Mouse (Mus musculus) MEL (cell line): ENCODE data around the gene Trio. TPM values are rescaled to one million over a fixed set of nuclear protein-coding genes. Genes with fewer than 3 reads are reported as not detected.

Source experiments
- DNase-seq: peaks from one replicate; pipeline ENCODE4 v3.0.0; 2011; ENCODE audit warnings: low read depth, low spot score
- H3K27ac ChIP-seq: 2 replicates; pipeline ENCODE4 v1.5.1; 2012; ENCODE audit warnings: low read depth, mild to moderate bottlenecking, control low read depth, low read length, moderate library complexity; ENCODE audit not compliant: control insufficient read depth
- H3K27me3 ChIP-seq, 2 experiments: fragments of 150-350 bp in 1 of 2; sonication (generic) in 1 of 2; 2 replicates each; pipeline ENCODE4 v1.6.1; 2012; ENCODE audit warnings: low read length in 2 of 2, mild to moderate bottlenecking in 2 of 2, improper control_type of control experiment in 1 of 2, moderate library complexity in 1 of 2; ENCODE audit not compliant: insufficient read depth in 2 of 2, control insufficient read depth in 1 of 2
- H3K36me3 ChIP-seq, 2 experiments: 2 replicates each; pipeline ENCODE4 v1.6.1; 2012 to 2014; ENCODE audit warnings: low read length in 2 of 2, improper control_type of control experiment in 1 of 2, inconsistent platforms in 1 of 2, mild to moderate bottlenecking in 1 of 2; ENCODE audit not compliant: insufficient read depth in 2 of 2, control insufficient read depth in 1 of 2
- H3K4me1 ChIP-seq, 2 experiments: fragments of 150-350 bp in 1 of 2; sonication (generic) in 1 of 2; 2 replicates each; pipeline ENCODE4 v1.6.1; 2012; ENCODE audit warnings: low read length in 2 of 2, improper control_type of control experiment in 1 of 2, mild to moderate bottlenecking in 1 of 2; ENCODE audit not compliant: insufficient read depth in 2 of 2, control insufficient read depth in 1 of 2
- H3K4me3 ChIP-seq, 2 experiments: fragments of 150-350 bp in 1 of 2; sonication (generic) in 1 of 2; 2 replicates each; pipeline ENCODE4 v1.5.1; 2012; ENCODE audit warnings: low read depth in 2 of 2, low read length in 2 of 2, mild to moderate bottlenecking in 2 of 2, moderate library complexity in 2 of 2, control low read depth in 1 of 2, improper control_type of control experiment in 1 of 2; ENCODE audit not compliant: control insufficient read depth in 1 of 2, insufficient read depth in 1 of 2
- H3K79me2 ChIP-seq: 2 replicates; pipeline ENCODE4 v1.6.1; 2012; ENCODE audit warnings: mild to moderate bottlenecking, low read length, moderate library complexity; ENCODE audit not compliant: control insufficient read depth, poor library complexity, insufficient read depth
- H3K9ac ChIP-seq: 2 replicates; pipeline ENCODE4 v1.6.1; 2012; ENCODE audit warnings: low read depth, mild to moderate bottlenecking, control low read depth, low read length, moderate library complexity; ENCODE audit not compliant: control insufficient read depth, poor library complexity, severe bottlenecking
- H3K9me3 ChIP-seq: fragments of 150-350 bp; sonication (generic); replicated peaks from 2 replicates; pipeline ENCODE4 v1.6.1; 2012; ENCODE audit warnings: mild to moderate bottlenecking, low read length, improper control_type of control experiment, moderate library complexity; ENCODE audit not compliant: insufficient read depth
- BHLHE40 ChIP-seq: IDR thresholded peaks from 2 replicates; pipeline ENCODE4 v1.6.1; 2012; ENCODE audit warnings: low read depth, mild to moderate bottlenecking, inconsistent platforms, low read length, improper control_type of control experiment, borderline replicate concordance
- CTCF ChIP-seq, 3 experiments: IDR thresholded peaks in 2 of 3; conservative IDR thresholded peaks in 1 of 3; 2 replicates each; pipeline ENCODE4 v1.5.1; 2011 to 2012; ENCODE audit warnings: low read length in 3 of 3, low read depth in 2 of 3, mild to moderate bottlenecking in 2 of 3, improper control_type of control experiment in 1 of 3, inconsistent platforms in 1 of 3, mixed read lengths in 1 of 3, moderate library complexity in 1 of 3; ENCODE audit not compliant: control insufficient read depth in 1 of 3, insufficient read depth in 1 of 3, poor library complexity in 1 of 3, severe bottlenecking in 1 of 3
- EP300 ChIP-seq, 2 experiments: IDR thresholded peaks; 2 replicates each; pipeline ENCODE4 v1.6.1; 2011; ENCODE audit warnings: improper control_type of control experiment in 2 of 2, low read length in 2 of 2, low read depth in 1 of 2, mild to moderate bottlenecking in 1 of 2
- ETS1 ChIP-seq: IDR thresholded peaks from 2 replicates; pipeline ENCODE4 v1.6.1; 2012; ENCODE audit warnings: low read depth, mild to moderate bottlenecking, inconsistent platforms, low read length, improper control_type of control experiment, moderate library complexity
- GABPA ChIP-seq: IDR thresholded peaks from 2 replicates; pipeline ENCODE4 v1.6.1; 2012; ENCODE audit warnings: low read depth, mild to moderate bottlenecking, inconsistent platforms, low read length, improper control_type of control experiment, moderate library complexity
- GATA1 ChIP-seq: IDR thresholded peaks from 2 replicates; pipeline ENCODE4 v1.6.1; 2011; ENCODE audit warnings: low read depth, low read length, improper control_type of control experiment
- HCFC1 ChIP-seq: IDR thresholded peaks from 2 replicates; pipeline ENCODE4 v1.6.1; 2012; ENCODE audit warnings: low read depth, mild to moderate bottlenecking, inconsistent platforms, low read length, improper control_type of control experiment, moderate library complexity
- JUND ChIP-seq: IDR thresholded peaks from 2 replicates; pipeline ENCODE4 v1.6.1; 2011; ENCODE audit warnings: low read depth, mild to moderate bottlenecking, improper control_type of control experiment, low read length
- MAFK ChIP-seq: IDR thresholded peaks from 2 replicates; pipeline ENCODE4 v1.6.1; 2011; ENCODE audit warnings: low read depth, mild to moderate bottlenecking, low read length, improper control_type of control experiment, borderline replicate concordance
- MAX ChIP-seq: IDR thresholded peaks from 2 replicates; pipeline ENCODE4 v1.6.1; 2011; ENCODE audit warnings: low read length, improper control_type of control experiment
- MEF2A ChIP-seq: IDR thresholded peaks from 2 replicates; pipeline ENCODE4 v1.6.1; 2014; ENCODE audit warnings: low read depth, mild to moderate bottlenecking, inconsistent platforms, low read length, improper control_type of control experiment; ENCODE audit not compliant: poor library complexity, insufficient replicate concordance, severe bottlenecking; ENCODE audit errors: extremely low read depth
- NELFE ChIP-seq: IDR thresholded peaks from 2 replicates; pipeline ENCODE4 v1.6.1; 2011; ENCODE audit warnings: low read depth, low read length, improper control_type of control experiment
- POLR2A ChIP-seq, 2 experiments: IDR thresholded peaks; 2 replicates each; pipeline ENCODE4 v1.6.1; 2011 to 2012; ENCODE audit warnings: low read length in 2 of 2, mild to moderate bottlenecking in 2 of 2, control low read depth in 1 of 2, improper control_type of control experiment in 1 of 2, low read depth in 1 of 2, moderate library complexity in 1 of 2; ENCODE audit not compliant: control insufficient read depth in 1 of 2, insufficient read depth in 1 of 2, poor library complexity in 1 of 2
- POLR2AphosphoS5 ChIP-seq: IDR thresholded peaks from 2 replicates; pipeline ENCODE4 v1.6.1; 2012; ENCODE audit warnings: low read depth, borderline replicate concordance, mild to moderate bottlenecking, inconsistent platforms, low read length, moderate library complexity, mixed read lengths
- RAD21 ChIP-seq: IDR thresholded peaks from 2 replicates; pipeline ENCODE4 v1.6.1; 2011; ENCODE audit warnings: mild to moderate bottlenecking, low read depth, low read length, improper control_type of control experiment
- RCOR1 ChIP-seq: IDR thresholded peaks from 2 replicates; pipeline ENCODE4 v1.6.1; 2012; ENCODE audit warnings: low read depth, mild to moderate bottlenecking, inconsistent platforms, low read length, improper control_type of control experiment
- SMC3 ChIP-seq: IDR thresholded peaks from 2 replicates; pipeline ENCODE4 v1.6.1; 2011; ENCODE audit warnings: low read depth, low read length, improper control_type of control experiment
- TBP ChIP-seq: IDR thresholded peaks from 2 replicates; pipeline ENCODE4 v1.8.0; 2011; ENCODE audit warnings: low read depth, low read length, improper control_type of control experiment
- TCF12 ChIP-seq: IDR thresholded peaks from 2 replicates; pipeline ENCODE4 v1.6.1; 2014; ENCODE audit warnings: low read depth, mild to moderate bottlenecking, inconsistent platforms, low read length, improper control_type of control experiment, moderate library complexity
- USF1 ChIP-seq: IDR thresholded peaks from 2 replicates; pipeline ENCODE4 v1.6.1; 2014; ENCODE audit warnings: low read depth, mild to moderate bottlenecking, inconsistent platforms, low read length, improper control_type of control experiment, moderate library complexity
- ZC3H11A ChIP-seq: IDR thresholded peaks from 2 replicates; pipeline ENCODE4 v1.6.1; 2012; ENCODE audit warnings: low read depth, mild to moderate bottlenecking, inconsistent platforms, low read length, improper control_type of control experiment
- polyA plus RNA-seq, 2 experiments: library from polyadenylated mRNA; stranded (reverse) in 1 of 2; unstranded in 1 of 2; fragments of >175 nt in 1 of 2; fragments of >200 nt in 1 of 2; gene quantifications; 2 replicates each; pipeline versions ENCODE4 v1.2.1 to v1.2.4; 2012; ENCODE audit warnings: low replicate concordance in 2 of 2, low read depth in 1 of 2; ENCODE audit not compliant: insufficient read length in 2 of 2, insufficient read depth in 1 of 2, missing spikeins in 1 of 2
- total RNA-seq: library from RNA; depleted of rRNA; stranded (reverse); fragments of 300-350 nt; gene quantifications from 2 replicates; pipeline ENCODE4 v1.2.3, GENCODE M21; 2012

Trio gene
- total and polyA plus RNA-seq, 3 experiments = 0.91 to 1.1 TPM; not detected in 1

DNA sequence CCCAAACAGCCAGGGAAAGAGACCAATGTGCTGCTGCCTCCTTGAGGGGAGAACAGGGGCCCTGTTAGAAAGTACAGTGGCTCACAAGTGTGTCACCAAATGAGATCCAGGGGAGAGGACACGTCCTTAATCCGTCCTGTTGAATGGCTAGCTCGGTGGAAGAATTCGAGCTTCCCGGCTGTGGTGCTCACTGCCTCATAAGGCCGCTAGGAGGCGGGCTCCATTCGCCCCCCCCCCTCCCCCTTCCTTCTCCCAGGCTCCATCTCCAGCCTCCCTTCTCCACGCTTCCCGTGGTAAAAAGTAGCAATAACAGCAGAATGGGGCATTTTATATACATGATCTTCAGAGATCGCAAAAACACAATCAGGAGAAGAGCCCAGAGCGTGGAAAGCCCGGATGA, 137.5 kb downstream of the Trio start:
- no peak overlapping the region for H3K9ac ChIP-seq
- TF ChIP-seq MAX (no peak), POLR2AphosphoS5 (no peak), RAD21 (no peak), HCFC1 (no peak), SMC3 (no peak), ETS1 (no peak), BHLHE40 (no peak), MEF2A (no peak), TBP (no peak), JUND (no peak), RCOR1 (no peak), POLR2A (IDR thresholded peaks at IDR 0.05; ENCODE audit: control insufficient read depth in 1 of 2, insufficient read depth in 1 of 2, low read depth in 1 of 2, low read length in 2 of 2, poor library complexity in 1 of 2) (no peak), MAFK (no peak)
- no peaks in the 10 kb centered on the region for H3K4me1 ChIP-seq
- no peaks in the 10 kb centered on the region for H3K79me2 ChIP-seq
- DNase-seq = no peak
- H3K27ac ChIP-seq = no peak overlapping the region
- no peaks in the 10 kb centered on the region for H3K9me3 ChIP-seq
- H3K27me3 ChIP-seq = no peaks in the 10 kb centered on the region
- H3K4me3 ChIP-seq = no peak overlapping the region
- H3K36me3 ChIP-seq = no peaks in the 10 kb centered on the region

DNA sequence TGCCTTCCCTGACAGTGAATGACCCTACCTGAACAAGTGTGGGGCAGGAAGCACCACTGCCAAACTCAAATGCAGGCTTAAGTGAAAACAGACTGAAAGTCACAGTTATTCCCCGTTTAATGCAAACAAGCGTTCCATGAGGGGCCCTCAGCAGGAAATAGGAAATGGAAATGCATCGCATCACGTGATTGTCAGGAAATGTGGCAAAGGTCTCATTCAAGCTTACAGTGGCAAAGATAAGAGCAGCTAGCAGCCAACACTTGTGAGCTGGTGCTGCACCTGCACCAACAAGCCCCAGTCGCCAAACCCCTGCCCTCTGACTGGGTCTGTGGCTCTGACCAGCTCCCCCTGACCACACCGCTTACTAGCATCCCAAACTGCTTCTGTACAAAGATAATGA, 138.7 kb downstream of the Trio start:
- Histone ChIP-seq H3K4me3 (no peak overlapping the region), H3K9me3 (no peaks in the 10 kb centered on the region), H3K4me1 (no peaks in the 10 kb centered on the region), H3K79me2 (no peaks in the 10 kb centered on the region), H3K9ac (no peak overlapping the region), H3K36me3 (no peaks in the 10 kb centered on the region), H3K27ac (no peak overlapping the region), H3K27me3 (no peaks in the 10 kb centered on the region)
- DNase-seq = no peak
- no peak for TF ChIP-seq ZC3H11A
- no peak for TF ChIP-seq CTCF (IDR thresholded peaks at IDR 0.05 in 2 of 3, conservative IDR thresholded peaks at IDR 0.05 in 1 of 3; ENCODE audit: control insufficient read depth in 1 of 3, insufficient read depth in 1 of 3, low read depth in 2 of 3, low read length in 3 of 3, poor library complexity in 1 of 3, severe bottlenecking in 1 of 3)
- TF ChIP-seq MAFK = no peak
- TF ChIP-seq TBP = no peak
- TF ChIP-seq NELFE = no peak
- TF ChIP-seq EP300 (IDR thresholded peaks at IDR 0.05; ENCODE audit: low read depth in 1 of 2, low read length in 2 of 2) = no peak
- TF ChIP-seq BHLHE40 = no peak
- TF ChIP-seq USF1 = no peak
- TF ChIP-seq GATA1 = no peak
- TF ChIP-seq HCFC1 = no peak
- TF ChIP-seq GABPA = no peak
- TF ChIP-seq TCF12 = no peak
- no peak for TF ChIP-seq RCOR1
